Mouse (Mus musculus): ENCODE results near the gene Ccsap.
"Not testable (repeated sequence)": the region's sequence is repeated elsewhere in the genome, so short reads cannot be mapped to it uniquely, and the experiment has no call there.

DNA sequence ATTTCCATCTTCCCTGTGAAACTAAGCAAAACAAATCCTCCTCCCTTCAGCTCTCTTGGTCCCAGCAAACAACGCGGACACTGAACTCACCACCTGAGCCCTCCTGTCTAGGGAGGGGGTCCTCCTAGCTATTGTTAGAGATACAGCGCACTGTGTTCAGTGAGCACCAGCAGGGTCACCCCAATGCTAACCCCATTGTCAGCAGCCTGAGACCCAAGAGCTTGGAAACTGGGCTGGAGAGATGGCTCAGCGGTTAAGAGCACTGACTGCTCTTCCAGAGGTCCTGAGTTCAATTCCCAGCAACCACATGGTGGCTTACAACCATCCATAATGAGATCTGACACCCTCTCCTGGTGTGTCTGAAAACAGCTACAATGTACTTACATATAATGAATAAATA lies 50.7 kb downstream of the Ccsap start:
- not testable (repeated sequence) for TF ChIP-seq CTCF, EP300 (IDR thresholded peaks at IDR 0.05; ENCODE audit: low read depth)
